Mouse (Mus musculus): Measurements from ENCODE around the gene Mrpl18. TPM values are rescaled to one million over a fixed set of nuclear protein-coding genes. Genes with fewer than 3 reads are reported as not detected.
"Not testable (repeated sequence)": the region's sequence is repeated elsewhere in the genome, so short reads cannot be mapped to it uniquely, and the experiment has no call there.

Gene Mrpl18
- polyA plus RNA-seq, 1 experiment from 2014 or later = 191 TPM

GRCm38 (mm10) chr17:12940151-12940805 lies 24.1 kb upstream of the Mrpl18 start, which contains the start of gene Acat3:
Gene Acat3, minus strand, starts transcription at chr17:12940600.
- 15% methylated on average over 27 of the region's 27 CpGs for WGBS
- ATAC-seq (replicated peaks; ENCODE audit: extremely low read depth, insufficient read depth, low FRiP score) = peak; percentile 52
- Histone ChIP-seq H3K27me3 (ENCODE audit: control insufficient read depth, insufficient read depth, low read length) (no peaks in the 10 kb centered on the region), H3K9ac (ENCODE audit: low read length) (peak within 1 kb of the TSS; percentile 49; the same call in 1 of the 2 replicates), H3K27ac (ENCODE audit: low read length) (no peak within 1 kb of the TSS), H3K36me3 (ENCODE audit: control insufficient read depth, insufficient read depth) (peaks cover 7% of the 10 kb centered on the region; the same call in 1 of the 2 replicates), H3K4me1 (ENCODE audit: control insufficient read depth, insufficient read depth, low read length) (no peaks in the 10 kb centered on the region), H3K9me3 (replicated peaks; ENCODE audit: control insufficient read depth, low read length) (no peaks in the 10 kb centered on the region), H3K4me3 (ENCODE audit: low read length) (peak within 1 kb of the TSS; percentile 34), H3K4me2 (ENCODE audit: low read depth, low read length) (peak within 1 kb of the TSS; percentile 73)

DNA sequence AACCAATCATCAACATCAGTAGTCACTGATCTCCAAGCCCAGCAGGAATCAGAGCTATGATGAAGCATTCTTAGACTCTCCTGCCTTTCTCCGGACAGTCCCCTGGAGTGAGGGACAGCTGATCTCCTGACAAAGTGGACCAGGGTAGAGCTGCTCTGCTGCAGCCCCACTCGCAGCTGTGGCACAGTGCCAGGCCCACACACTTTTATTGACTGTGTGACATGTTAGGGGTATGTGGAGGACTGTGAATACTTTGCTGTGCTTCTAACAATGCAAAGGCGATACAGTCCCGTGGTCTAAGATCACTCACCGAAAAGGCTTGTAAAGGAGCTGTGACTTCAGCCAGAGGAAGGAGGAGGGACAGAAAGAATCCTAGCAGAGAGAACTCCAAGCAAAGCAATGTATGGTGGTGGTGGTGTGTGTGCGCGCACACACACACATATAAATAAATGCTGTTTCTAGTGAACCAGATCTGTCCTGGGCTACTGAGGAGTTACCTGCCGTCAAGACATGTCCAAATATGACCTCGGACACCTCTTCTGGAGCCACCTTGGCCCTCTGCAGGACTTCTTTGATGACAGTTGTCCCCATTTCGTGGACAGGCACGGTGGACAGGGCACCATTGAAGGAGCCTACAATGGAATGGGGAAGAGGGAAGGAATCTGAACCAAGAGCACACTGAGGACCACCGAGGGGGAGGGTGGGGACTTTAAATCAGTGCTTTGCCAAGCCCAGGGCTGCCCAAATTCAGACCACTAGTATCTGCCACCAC lies 23.4 kb upstream of the Mrpl18 start:
- not testable (repeated sequence) for H3K4me1 ChIP-seq (ENCODE audit: control insufficient read depth, insufficient read depth, low read length); ATAC-seq (replicated peaks; ENCODE audit: extremely low read depth, insufficient read depth, low FRiP score); H3K9ac ChIP-seq (ENCODE audit: low read length); H3K27ac ChIP-seq (ENCODE audit: low read length); H3K27me3 ChIP-seq (ENCODE audit: control insufficient read depth, insufficient read depth, low read length); H3K36me3 ChIP-seq (ENCODE audit: control insufficient read depth, insufficient read depth); H3K9me3 ChIP-seq (replicated peaks; ENCODE audit: control insufficient read depth, low read length)
- WGBS = 19% methylated on average over 2 of the region's 12 CpGs
- H3K4me2 ChIP-seq (ENCODE audit: low read depth, low read length) = peak overlapping the region; percentile 73
- H3K4me3 ChIP-seq (ENCODE audit: low read length) = peak overlapping the region; percentile 34

- no peak overlapping the region for H3K4me2 ChIP-seq (ENCODE audit: low read depth, low read length)
- ATAC-seq (replicated peaks; ENCODE audit: extremely low read depth, insufficient read depth, low FRiP score) = no peak
- H3K27ac ChIP-seq (ENCODE audit: low read length) = no peak overlapping the region
- no peaks in the 10 kb centered on the region for H3K9me3 ChIP-seq (replicated peaks; ENCODE audit: control insufficient read depth, low read length)
- H3K27me3 ChIP-seq (ENCODE audit: control insufficient read depth, insufficient read depth, low read length) = no peaks in the 10 kb centered on the region
- WGBS = 51% methylated on average over 2 of the region's 2 CpGs
- H3K4me1 ChIP-seq (ENCODE audit: control insufficient read depth, insufficient read depth, low read length) = no peaks in the 10 kb centered on the region
- no peak overlapping the region for H3K4me3 ChIP-seq (ENCODE audit: low read length)
- H3K36me3 ChIP-seq (ENCODE audit: control insufficient read depth, insufficient read depth) = peaks cover 7% of the 10 kb centered on the region; the same call in 1 of the 2 replicates
- no peak overlapping the region for H3K9ac ChIP-seq (ENCODE audit: low read length)
Measured at GRCm38 (mm10) chr17:12938077-12938476, 21.9 kb upstream of the Mrpl18 start.

- Histone ChIP-seq H3K27ac (ENCODE audit: low read length) (no peak overlapping the region), H3K9me3 (replicated peaks; ENCODE audit: control insufficient read depth, low read length) (no peaks in the 10 kb centered on the region), H3K4me3 (ENCODE audit: low read length) (no peak overlapping the region), H3K4me2 (ENCODE audit: low read depth, low read length) (no peak overlapping the region), H3K9ac (ENCODE audit: low read length) (no peak overlapping the region), H3K4me1 (ENCODE audit: control insufficient read depth, insufficient read depth, low read length) (no peaks in the 10 kb centered on the region), H3K27me3 (ENCODE audit: control insufficient read depth, insufficient read depth, low read length) (no peaks in the 10 kb centered on the region), H3K36me3 (ENCODE audit: control insufficient read depth, insufficient read depth) (peaks cover 1% of the 10 kb centered on the region; the same call in 1 of the 2 replicates)
- no peak for ATAC-seq (replicated peaks; ENCODE audit: extremely low read depth, insufficient read depth, low FRiP score)
- 75% methylated on average over 2 of the region's 2 CpGs for WGBS
Measured at GRCm38 (mm10) chr17:12937412-12937970, 21.3 kb upstream of the Mrpl18 start.

DNA sequence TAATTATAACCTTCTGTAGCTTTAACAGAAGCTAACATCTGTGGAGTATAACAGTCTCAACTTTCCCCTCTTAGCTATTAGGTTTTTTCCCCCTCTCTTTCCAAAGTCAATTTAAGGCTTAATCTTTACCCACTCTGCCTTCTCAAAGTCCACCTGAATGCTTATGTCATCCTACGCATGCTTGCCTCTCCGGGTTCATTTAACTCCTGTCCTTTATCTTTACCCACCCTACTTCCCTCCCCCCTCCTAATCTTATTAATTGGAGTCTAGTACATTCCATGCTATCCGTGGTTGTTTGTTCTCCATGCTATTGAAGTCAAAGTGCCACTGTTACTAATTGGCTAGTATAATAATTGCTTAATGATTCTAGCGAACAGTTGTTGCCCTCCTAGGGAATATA lies 19.6 kb upstream of the Mrpl18 start:
- H3K4me1 ChIP-seq (ENCODE audit: control insufficient read depth, insufficient read depth, low read length) = no peaks in the 10 kb centered on the region
- 66% methylated on average over 4 of the region's 4 CpGs for WGBS
- H3K9me3 ChIP-seq (replicated peaks; ENCODE audit: control insufficient read depth, low read length) = no peaks in the 10 kb centered on the region

GRCm38 (mm10) chr17:12931576-12931975 lies 15.4 kb upstream of the Mrpl18 start:
- not testable (repeated sequence) for H3K4me2 ChIP-seq (ENCODE audit: low read depth, low read length); H3K4me3 ChIP-seq (ENCODE audit: low read length); H3K27me3 ChIP-seq (ENCODE audit: control insufficient read depth, insufficient read depth, low read length); H3K36me3 ChIP-seq (ENCODE audit: control insufficient read depth, insufficient read depth); H3K9ac ChIP-seq (ENCODE audit: low read length); H3K27ac ChIP-seq (ENCODE audit: low read length); ATAC-seq (replicated peaks; ENCODE audit: extremely low read depth, insufficient read depth, low FRiP score); H3K4me1 ChIP-seq (ENCODE audit: control insufficient read depth, insufficient read depth, low read length); H3K9me3 ChIP-seq (replicated peaks; ENCODE audit: control insufficient read depth, low read length)
- 87% methylated on average over 5 of the region's 5 CpGs for WGBS

More for the DNA sequence above, 19.6 kb upstream of the Mrpl18 start:
- Histone ChIP-seq H3K36me3 (ENCODE audit: control insufficient read depth, insufficient read depth) (no peaks in the 10 kb centered on the region), H3K9ac (ENCODE audit: low read length) (no peak overlapping the region), H3K27me3 (ENCODE audit: control insufficient read depth, insufficient read depth, low read length) (no peaks in the 10 kb centered on the region), H3K4me2 (ENCODE audit: low read depth, low read length) (no peak overlapping the region), H3K27ac (ENCODE audit: low read length) (no peak overlapping the region), H3K4me3 (ENCODE audit: low read length) (no peak overlapping the region)
- no peak for ATAC-seq (replicated peaks; ENCODE audit: extremely low read depth, insufficient read depth, low FRiP score)

GRCm38 (mm10) chr17:12925703-12926180 lies 9.6 kb upstream of the Mrpl18 start:
- ATAC-seq (replicated peaks; ENCODE audit: extremely low read depth, insufficient read depth, low FRiP score) = no peak
- Histone ChIP-seq H3K27me3 (ENCODE audit: control insufficient read depth, insufficient read depth, low read length) (no peaks in the 10 kb centered on the region), H3K4me3 (ENCODE audit: low read length) (no peak overlapping the region), H3K4me1 (ENCODE audit: control insufficient read depth, insufficient read depth, low read length) (no peaks in the 10 kb centered on the region), H3K27ac (ENCODE audit: low read length) (no peak overlapping the region), H3K9me3 (replicated peaks; ENCODE audit: control insufficient read depth, low read length) (no peaks in the 10 kb centered on the region), H3K9ac (ENCODE audit: low read length) (no peak overlapping the region), H3K36me3 (ENCODE audit: control insufficient read depth, insufficient read depth) (peaks cover 45% of the 10 kb centered on the region), H3K4me2 (ENCODE audit: low read depth, low read length) (no peak overlapping the region)
- 92% methylated on average over 8 of the region's 8 CpGs for WGBS

DNA sequence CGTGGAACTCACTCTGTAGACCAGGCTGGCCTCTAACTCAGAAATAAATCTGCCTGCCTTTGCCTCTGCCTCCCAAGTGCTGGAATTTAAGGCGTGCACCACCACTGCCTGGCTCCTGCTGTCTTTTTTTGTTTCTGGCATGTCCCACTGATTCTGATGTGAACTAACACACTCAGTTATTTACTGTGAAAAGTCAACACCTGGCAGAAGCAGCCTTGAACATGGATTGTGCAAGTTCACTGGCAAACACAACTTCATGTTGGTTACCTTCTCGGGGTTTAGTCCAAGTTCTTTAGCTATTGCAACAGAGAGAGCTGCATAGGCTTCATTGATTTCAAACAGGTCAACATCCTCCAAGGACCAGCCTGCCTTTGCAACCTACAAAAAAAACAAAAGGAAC lies 8.9 kb upstream of the Mrpl18 start:
- H3K27me3 ChIP-seq (ENCODE audit: control insufficient read depth, insufficient read depth, low read length) = no peaks in the 10 kb centered on the region
- H3K36me3 ChIP-seq (ENCODE audit: control insufficient read depth, insufficient read depth) = peaks cover 53% of the 10 kb centered on the region
- no peak overlapping the region for H3K27ac ChIP-seq (ENCODE audit: low read length)
- H3K4me3 ChIP-seq (ENCODE audit: low read length) = no peak overlapping the region
- H3K4me2 ChIP-seq (ENCODE audit: low read depth, low read length) = no peak overlapping the region
- H3K9ac ChIP-seq (ENCODE audit: low read length) = no peak overlapping the region
- 88% methylated on average over 3 of the region's 3 CpGs for WGBS
- ATAC-seq (replicated peaks; ENCODE audit: extremely low read depth, insufficient read depth, low FRiP score) = no peak
- no peaks in the 10 kb centered on the region for H3K4me1 ChIP-seq (ENCODE audit: control insufficient read depth, insufficient read depth, low read length)
- H3K9me3 ChIP-seq (replicated peaks; ENCODE audit: control insufficient read depth, low read length) = no peaks in the 10 kb centered on the region

- Histone ChIP-seq H3K9ac (ENCODE audit: low read length) (no peak overlapping the region), H3K4me1 (ENCODE audit: control insufficient read depth, insufficient read depth, low read length) (peaks cover 7% of the 10 kb centered on the region; the same call in 1 of the 2 replicates), H3K27ac (ENCODE audit: low read length) (no peak overlapping the region), H3K9me3 (replicated peaks; ENCODE audit: control insufficient read depth, low read length) (no peaks in the 10 kb centered on the region), H3K4me2 (ENCODE audit: low read depth, low read length) (no peak overlapping the region), H3K36me3 (ENCODE audit: control insufficient read depth, insufficient read depth) (peaks cover 66% of the 10 kb centered on the region), H3K4me3 (ENCODE audit: low read length) (no peak overlapping the region), H3K27me3 (ENCODE audit: control insufficient read depth, insufficient read depth, low read length) (no peaks in the 10 kb centered on the region)
- 87% methylated on average over 1 of the region's 1 CpGs for WGBS
- no peak for ATAC-seq (replicated peaks; ENCODE audit: extremely low read depth, insufficient read depth, low FRiP score)
Measured at GRCm38 (mm10) chr17:12921073-12921472, 4.9 kb upstream of the Mrpl18 start.
